Mouse (Mus musculus): Measurements from ENCODE around the gene Slc48a1.

Gene Slc48a1

DNA sequence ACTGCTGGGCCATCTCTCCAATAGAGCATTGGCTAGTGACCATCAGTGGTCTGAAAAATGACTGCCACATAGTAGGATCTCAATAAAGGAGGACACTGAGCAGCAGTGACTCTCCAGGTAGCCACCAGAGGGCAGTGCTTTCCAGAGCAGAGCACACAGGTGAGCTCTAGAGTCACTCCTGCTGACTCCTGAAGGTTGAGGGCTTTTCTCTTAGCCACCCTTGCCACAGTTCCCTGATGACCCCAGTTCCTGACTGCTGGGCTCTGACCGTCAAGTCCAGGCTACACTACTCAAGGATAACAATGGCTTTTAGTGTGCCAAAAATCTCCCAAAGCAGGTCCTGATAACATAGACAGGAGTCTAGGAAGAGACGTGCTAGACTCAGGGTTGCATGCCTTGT lies 26.6 kb upstream of the Slc48a1 start:
- CTCF ChIA-PET = interaction anchor here (0.6 to 0.7 kb wide), 2 partner anchors 99 to 1348 kb away, joined by 3 to 4 read pairs; no protein-coding TSS in a partner anchor

DNA sequence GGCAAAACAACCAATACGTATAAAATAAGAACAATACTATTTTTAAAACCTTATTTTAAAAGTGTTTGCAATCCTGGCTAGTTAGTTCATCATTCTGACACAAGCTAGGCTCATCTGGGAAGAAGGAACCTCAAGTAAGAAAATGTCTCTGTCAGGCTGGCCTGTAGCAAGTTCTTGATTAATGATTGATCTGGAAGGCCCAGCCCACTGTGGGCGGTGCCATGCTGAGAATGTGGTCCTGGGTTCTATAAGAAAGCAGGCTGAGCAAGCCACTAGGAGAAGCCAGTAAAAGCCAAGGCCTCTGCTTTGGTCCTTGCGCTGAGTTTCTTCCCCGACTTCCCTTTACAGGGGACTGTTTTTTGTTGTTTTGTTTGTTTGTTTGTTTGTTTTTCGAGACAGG lies 25.8 kb upstream of the Slc48a1 start:
- CTCF ChIA-PET = no interaction called here

DNA sequence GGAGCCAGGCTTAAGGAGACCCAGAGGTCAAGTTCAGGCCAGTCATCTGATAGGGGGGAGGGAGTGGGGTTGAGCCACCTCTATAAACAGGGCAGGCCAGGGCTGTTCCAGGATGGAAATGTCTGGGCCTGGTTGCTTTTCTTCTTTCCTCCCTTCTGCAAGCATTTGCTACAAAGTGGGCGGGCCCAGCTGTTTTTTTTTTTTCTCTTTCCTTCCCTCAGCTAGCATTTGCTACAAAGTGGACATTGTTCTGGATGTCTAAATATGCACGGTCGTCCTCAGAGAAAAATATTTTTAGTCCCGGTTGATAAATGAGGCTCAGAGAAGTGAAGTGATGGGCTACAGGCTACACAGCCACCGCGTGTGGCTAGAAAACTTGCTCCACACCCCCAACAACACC lies 23.8 kb upstream of the Slc48a1 start:
- CTCF ChIA-PET = interaction anchor here (0.6 kb wide), 1 partner anchor 522 kb away, joined by 3 read pairs; no protein-coding TSS in a partner anchor

DNA sequence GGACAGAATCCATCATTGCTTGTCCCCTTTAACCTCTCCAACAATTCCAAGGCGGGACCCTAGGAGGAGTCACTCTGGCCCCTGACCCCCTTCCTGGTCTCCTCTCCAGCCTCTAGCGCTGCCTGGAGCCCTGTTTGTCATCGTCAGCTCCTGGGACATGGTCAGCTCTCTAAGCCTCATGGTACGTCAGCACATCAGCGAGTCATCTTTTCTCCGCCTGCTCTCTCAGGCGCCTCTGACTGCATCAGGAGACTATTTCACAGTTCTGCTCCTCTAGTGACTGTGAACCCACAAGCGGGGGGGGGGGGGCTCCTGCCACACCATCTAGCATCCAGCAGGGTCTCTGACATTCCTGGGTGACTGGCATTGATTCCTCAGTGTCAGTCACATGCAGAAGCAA lies 23.0 kb upstream of the Slc48a1 start:
- CTCF ChIA-PET = no interaction called here

DNA sequence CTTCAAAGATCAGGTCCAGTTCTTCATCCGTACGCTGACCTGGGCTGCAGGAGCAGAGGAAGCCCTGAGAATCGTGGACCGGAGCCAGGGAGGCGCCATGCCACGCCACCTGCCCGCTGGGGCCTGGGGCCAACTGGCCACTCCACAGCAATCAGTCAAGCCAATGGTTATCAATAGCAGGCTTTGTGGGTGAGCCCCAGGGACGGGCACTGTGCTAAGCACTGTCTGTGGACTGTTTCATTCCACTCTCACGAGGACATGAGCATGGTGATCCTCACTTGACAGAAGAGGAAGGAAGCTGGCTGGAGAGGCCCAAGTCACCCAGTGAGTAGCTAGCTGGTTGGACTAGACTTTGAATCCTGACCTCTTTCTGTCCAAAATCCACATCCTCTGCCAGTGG lies 18.3 kb upstream of the Slc48a1 start:
- CTCF ChIA-PET = no interaction called here

DNA sequence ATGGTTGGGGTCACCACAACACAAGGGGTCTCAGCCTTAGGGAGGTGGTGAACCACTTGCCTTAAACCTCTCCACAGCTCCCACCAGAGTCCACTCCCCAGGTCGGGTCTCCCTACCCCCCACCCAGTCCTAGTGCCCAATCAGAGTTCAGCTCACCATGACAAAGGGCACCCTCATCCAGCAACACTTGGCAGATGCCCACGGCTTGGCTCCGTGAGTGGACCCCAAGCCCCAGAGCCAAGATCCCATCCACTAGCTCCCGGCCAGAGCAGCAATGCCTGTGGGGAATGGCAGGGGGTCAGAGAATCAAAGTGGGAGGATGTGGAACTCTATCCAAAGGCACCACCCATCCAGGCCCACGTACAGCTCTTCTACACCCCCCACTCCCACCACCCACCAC lies 17.4 kb upstream of the Slc48a1 start:
- CTCF ChIA-PET = no interaction called here

DNA sequence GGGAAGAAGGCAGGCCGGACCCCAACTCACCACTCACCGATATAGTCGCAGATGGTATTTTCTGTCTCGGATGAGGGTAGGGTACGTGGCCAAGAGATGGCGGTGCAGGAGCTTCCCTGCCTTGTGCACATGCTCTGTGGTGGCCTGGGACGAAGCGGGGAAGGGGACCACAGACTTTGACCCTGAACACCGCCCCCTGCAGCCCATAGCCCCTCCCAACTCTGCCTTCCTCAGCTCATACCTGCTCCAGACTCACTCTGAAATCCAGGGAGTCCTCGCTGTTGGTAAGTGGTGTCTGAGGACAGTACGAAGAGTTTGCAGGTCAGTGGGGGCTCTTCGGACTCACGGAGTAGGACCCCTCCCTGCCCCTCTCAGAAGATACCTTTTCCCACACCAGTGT lies 16.9 kb upstream of the Slc48a1 start:
- CTCF ChIA-PET = no interaction called here

DNA sequence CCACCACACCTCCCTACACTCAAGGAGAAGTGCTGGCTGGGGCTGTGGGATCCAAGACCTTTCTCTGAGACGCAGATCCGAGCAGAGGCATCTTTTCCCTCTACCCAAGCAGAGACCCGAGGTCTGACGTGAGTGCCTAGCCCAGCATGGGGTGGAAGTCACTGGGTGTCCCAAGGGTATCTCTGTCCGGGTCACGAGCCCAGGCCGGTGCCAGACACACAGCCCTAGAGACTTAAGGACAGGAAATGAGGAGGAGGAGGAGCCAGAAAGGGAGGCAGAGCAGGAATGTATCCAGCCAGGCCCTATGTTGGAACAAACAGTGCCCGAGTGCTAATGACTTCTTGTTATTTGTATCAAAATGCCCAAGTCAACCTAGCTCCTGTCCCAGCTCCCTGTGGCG lies 15.6 kb upstream of the Slc48a1 start:
- CTCF ChIA-PET = interaction anchor here (0.6 kb wide), 2 partner anchors 82 to 87 kb away, joined by 3 to 8 read pairs; no protein-coding TSS in a partner anchor

DNA sequence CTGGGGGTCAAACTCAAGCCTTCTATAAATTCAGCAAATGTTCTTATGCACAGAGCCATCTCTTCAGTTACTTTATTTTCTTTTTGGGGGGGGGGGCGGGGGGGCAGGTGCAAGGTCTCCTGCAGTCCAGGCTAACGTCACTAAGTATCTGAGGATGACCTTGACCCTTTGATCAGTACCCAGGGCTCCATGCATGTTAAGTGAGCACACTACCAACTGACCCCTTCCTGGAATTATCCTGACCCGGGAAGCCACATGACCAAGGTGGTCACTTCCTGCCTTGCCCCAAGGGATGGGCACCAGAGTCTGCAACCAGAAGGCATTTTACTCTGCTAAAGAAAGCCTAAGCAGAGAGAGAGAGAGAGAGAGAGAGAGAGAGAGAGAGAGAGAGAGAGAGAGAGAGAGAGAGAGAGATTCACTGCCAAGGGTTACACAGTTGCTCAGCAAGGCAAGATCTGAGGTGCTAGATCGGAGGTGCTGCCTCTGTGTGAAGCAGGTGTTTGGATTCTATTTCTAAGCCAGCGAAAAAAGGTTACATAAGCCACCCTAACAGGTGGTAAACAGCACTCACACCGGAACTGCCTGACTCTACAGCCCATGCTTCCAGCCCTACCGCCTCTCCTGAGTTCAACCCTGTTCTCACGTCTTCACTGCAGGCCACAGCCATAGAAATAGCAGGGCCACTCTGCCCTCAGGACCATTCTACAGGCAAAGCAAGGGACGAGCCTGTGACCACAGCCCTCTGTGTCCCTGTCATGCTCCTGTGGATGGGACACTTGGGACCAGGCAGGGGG lies 14.9 kb upstream of the Slc48a1 start:
- CTCF ChIA-PET = interaction anchor here (0.6 kb wide), 1 partner anchor 82 kb away, joined by 8 read pairs; no protein-coding TSS in a partner anchor

DNA sequence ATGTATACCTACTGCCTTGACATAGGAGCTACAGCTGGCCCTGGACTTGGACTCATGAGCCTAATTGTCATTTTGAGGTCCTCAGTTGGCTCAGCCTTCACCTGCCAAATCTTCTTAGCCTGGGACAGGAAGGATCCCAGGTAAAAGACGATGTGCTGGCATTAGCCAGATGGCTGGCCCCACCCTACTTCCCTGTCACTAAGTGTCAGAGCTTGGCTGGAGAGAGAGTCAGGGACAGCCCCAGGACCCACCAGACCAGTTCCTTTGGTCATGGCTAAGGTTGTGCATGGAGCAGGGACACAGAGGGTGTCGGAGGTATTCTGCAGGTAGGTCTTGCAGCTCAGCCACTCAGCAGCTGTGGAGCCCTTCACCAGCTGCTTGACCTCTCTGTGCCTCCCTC lies 13.8 kb upstream of the Slc48a1 start:
- CTCF ChIA-PET = interaction anchor here (0.6 kb wide), 1 partner anchor 15 kb away, joined by 3 read pairs; no protein-coding TSS in a partner anchor

DNA sequence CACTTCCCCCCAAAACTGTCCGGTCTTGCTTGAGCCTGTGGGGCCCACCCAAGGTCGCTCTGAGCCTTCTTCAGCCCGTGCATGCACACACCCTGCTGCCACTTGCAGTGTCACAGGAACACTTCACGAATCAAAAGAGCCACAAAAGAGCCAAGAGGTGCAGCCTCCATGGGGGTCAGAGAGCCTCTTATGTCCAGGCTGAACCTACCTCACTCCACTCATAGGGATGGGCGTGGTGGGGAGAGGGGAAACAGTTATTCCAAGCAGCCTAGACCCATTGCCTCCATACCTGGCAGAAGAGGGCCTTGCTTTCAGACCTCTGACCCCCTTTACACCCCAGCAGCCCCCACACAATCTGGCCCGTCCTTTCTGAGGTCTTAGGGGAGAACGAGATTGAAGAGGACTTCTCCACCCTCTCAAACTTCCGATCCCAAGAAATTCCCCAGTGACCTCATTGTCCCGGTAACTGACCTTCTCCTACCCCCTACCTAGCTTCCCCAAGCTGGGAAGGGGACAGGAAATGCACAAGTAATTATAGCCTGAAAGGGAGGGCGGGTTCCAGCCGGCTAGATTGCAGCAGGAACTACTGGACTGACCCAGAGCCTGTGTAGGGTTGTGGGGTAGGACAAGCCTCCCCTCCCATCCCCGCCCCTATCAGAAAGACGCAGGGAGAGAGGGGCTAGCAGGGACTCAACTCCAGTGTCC lies 13.1 kb upstream of the Slc48a1 start:
- CTCF ChIA-PET = interaction anchor here (0.6 kb wide), 1 partner anchor 14 kb away, joined by 3 read pairs; no protein-coding TSS in a partner anchor

DNA sequence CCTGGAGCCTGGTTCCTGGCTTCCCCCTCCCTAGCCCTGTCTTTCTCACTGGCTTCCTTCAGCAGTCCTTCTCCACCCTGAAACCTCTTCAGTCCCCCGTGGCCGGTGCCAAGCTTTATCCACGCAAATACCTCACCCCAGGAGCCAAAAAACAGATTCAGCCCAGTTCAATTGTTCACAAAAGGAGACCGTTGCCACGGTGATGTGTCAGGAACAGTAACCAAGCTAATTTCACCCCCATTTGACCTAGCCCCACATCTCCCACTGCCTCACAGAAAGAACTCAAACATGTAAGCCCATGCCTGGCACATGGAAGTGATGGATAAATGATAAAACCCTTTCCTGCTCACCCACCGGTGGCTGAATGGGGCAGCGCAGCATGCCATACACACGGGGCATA lies 12.1 kb upstream of the Slc48a1 start:
- CTCF ChIA-PET = no interaction called here

DNA sequence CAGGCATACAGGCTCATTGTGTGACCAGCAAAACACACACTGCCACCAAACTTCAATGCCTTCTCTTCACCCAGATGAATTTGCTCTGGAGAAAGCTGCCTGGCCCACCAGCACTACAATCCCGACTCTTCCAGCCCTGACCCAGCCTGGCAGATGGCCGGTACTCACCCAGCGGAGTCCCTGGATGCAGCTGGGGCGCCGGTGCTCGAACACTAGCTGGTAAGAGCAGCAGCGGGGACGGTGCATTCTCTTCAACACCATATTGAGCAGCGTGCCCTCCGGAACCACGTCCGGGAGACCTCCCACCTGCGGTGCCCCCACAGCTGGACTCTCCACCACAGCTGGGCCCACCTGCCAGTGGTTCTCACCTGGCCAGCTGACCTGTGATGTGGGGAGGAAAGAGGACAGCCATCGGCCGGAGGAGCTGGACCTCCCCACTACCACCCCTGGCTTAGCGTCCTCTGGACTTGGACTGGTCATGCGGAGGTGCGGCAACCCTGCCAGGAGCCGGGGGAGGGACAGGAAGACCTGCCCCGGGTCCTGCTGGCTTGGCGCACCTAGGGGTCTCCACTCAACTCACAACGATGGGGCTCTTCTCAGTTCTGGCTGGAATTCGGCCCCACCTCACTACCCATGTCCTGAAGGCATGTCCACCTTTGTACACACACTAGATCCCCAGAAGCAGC lies 11.6 kb upstream of the Slc48a1 start:
- CTCF ChIA-PET = interaction anchor here (1.2 to 1.6 kb wide), 2 partner anchors 23 to 47 kb away, joined by 3 to 7 read pairs; no protein-coding TSS in a partner anchor

DNA sequence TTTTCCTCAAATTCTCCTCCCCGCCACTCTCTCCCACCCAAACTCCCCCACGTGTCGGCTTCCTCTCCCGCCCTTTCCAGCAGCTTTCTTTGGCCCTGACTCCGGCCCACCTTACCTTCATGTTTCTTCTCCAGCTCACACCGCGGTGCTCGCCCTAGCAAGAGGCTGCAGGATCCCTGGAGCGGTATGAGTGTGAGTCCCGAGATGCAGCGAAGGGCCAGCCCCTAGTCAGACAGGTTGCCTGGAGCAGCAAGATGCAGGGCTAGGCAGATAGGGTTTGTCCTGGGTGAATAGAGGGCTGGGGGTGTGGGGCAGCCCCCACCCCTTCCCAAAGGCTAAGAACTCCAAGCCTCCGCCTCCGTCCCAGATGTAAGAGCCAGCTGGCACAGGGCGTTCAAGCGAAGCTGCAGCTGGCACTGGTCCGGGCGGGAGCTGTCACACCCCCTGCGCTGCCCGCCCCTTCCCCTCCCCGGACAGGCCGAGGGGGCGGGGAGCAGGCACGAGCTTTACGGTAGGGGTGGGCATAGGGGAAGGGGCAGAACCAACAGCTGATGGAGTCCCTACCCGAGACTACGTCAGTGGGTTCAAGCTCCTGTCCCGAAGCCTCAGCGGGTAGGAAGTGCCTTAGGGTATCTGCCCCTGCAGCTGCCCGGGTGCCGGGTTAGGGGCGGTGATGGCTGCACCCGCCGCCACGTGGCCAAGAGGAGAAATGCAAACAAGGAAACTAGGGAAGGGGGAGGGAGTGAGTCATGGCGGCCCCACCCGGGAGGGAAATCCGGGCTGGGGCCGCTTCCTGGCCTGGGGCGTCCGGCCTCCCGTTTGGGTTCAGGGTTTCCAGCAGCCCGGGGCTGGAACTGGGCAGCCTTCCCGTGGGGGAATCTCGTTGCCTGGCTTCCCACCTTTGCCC lies 10.8 kb upstream of the Slc48a1 start, which contains the start of gene Rapgef3:
Gene Rapgef3 (minus strand): TSS at position 693 of the 907 bp plus-strand sequence.
- CTCF ChIA-PET = interaction anchor here (1.2 to 1.6 kb wide), 2 partner anchors 24 to 47 kb away, joined by 3 to 7 read pairs; no protein-coding TSS in a partner anchor

DNA sequence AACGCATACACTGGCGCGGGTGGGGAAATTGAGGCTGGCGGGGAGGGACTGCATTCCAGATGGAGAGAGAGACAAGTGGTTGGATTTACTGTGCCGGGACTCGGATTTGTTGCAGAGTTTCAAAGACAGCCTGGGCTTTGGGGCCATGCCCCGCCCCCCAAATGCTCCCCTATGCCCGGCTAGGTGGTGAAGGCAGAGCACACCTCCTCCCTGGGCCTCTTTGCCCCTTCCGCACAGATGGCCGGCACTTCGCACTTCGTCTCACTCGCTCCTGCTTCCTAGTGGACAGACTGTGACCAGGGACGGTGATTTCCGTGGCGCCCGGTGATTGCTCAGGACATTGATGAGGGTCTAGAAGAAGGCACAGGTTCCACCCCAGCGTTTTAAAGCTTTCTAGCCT lies 10.1 kb upstream of the Slc48a1 start:
- CTCF ChIA-PET = interaction anchor here (1.6 kb wide), 1 partner anchor 48 kb away, joined by 7 read pairs; no protein-coding TSS in a partner anchor

DNA sequence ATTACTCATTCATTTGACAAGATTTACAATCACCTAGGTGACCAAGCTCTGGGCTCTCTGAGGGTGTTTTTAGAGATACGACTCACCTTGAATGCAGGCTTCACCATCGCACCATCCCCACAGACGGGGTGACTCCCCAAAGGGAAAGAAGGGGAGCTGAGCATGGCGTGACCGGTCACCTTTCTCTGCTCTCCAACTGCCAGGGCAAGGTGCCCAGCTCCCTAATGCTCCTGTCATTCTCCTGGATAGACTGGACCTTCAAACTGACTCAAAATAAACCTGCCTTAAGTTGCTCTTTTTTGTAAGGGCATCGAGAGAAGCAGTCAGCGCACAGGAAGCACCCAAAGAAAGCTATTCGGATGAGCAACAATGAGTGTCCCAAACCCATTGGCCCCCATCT lies 8.0 kb upstream of the Slc48a1 start:
- CTCF ChIA-PET = interaction anchor here (1.3 kb wide), 1 partner anchor 52 kb away, joined by 3 read pairs; no protein-coding TSS in a partner anchor

DNA sequence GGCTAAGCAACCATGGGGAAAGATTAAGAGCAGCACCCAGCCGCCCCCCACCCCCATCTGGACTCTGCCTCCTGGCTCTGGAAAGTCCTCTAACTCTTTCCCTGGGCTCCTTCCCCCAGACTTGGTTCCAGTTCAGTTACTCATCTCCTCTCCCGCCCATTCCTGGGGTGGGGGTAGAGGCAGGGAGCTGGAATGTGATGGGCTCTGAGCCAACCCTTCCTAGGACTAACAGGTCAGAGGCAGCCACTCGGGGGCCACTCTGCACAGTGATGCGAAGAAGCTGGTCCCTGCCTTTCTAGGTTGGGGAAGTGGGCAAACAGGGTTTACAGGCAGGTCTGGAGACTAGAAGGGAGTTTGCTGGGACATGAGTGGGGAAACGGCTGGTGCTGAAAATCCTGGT lies 5.2 kb upstream of the Slc48a1 start:
- CTCF ChIA-PET = no interaction called here

DNA sequence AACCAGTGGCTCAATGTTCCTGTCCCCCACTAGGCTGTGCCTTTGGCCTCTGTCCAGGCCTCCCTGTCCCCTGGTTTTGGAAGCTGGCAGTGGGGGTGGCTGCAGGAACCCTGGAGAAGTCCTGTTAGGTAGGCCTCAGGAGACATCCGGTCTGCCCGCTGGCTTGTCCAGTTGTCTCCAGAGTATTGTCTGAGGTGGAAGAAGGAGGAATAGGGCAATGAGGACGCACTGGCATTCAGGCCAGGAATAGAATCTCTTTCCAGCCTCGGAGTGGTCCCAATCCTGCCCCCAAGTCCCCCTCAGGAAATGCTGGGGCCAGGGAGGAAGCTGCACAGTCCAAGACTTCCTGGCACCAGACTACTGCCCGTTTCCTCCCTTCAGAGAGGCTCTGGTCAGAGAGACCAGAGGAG lies 4.4 kb upstream of the Slc48a1 start:
- CTCF ChIA-PET = no interaction called here

DNA sequence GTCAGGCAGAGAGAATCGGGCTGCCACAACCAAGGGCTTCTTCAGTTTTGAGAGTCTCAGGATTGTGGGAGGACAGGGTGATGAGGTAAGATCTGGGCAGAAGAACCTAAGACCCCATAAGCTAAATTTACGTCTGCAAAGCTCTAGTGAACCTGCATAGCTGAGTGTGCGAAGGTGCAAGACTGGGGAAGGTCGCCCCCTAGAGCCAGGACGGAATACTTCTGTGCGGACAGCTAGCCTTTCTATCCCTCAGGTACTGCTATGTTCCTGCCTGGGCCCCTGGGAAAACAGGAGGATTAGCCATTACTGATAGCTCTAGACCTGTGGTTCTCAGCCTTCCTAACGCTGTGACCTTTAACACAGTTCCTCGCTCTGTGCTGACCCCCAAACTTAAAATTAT lies 1.8 kb upstream of the Slc48a1 start:
- CTCF ChIA-PET = interaction anchor here (2.0 kb wide), 1 partner anchor 59 kb away, joined by 9 read pairs; no protein-coding TSS in a partner anchor

DNA sequence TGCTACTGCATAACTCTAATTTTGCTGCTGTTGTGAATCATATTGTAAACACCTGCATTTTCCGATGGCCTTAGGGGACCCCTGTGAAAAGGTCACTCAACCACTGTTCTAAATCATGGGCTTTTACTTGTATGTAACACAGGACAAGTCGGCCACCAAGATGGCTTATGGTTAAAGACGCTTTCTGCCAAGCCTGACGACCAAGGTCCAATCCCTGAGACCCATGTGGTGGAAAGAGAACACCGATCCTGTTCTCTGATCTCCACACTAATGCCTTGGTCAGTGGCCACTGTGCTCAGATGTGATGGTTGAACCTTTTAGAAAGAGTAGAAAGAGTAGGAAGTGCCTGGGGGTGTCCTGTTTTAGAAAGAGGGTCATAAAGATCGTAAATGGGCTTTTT lies 1.4 kb upstream of the Slc48a1 start:
- CTCF ChIA-PET = interaction anchor here (2.0 kb wide), 1 partner anchor 59 kb away, joined by 9 read pairs; no protein-coding TSS in a partner anchor

DNA sequence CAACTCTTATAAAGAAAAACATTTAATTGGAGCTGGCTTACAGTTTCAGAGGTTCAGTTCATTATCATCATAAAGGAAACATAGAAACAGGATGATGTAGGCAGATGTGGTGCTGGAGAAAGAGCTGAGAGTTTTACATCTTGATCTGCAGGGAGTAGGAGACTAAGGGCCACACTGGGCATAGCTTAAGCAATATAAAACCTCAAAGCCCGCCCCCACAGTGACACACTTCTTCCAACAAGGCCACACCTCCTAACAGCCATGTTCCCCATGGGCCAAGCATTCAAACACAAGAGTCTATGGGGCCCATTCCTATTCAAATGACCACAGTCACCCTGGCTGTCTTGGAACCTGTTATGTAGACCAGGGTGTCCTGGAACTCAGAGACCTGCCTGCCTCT lies 1.3 kb downstream of the Slc48a1 start:
- CTCF ChIA-PET = interaction anchor here (0.7 kb wide), 1 partner anchor 15 kb away, joined by 3 read pairs; no protein-coding TSS in a partner anchor

Measured in spleen, embryonic (tissue).